Mouse (Mus musculus): Measurements from ENCODE around the gene Olfr516. TPM values are rescaled to one million over a fixed set of nuclear protein-coding genes. Genes with fewer than 3 reads are reported as not detected.
"Not testable (repeated sequence)": the region's sequence is repeated elsewhere in the genome, so short reads cannot be mapped to it uniquely, and the experiment has no call there.

Olfr516 gene
- polyA plus RNA-seq (2014; fragmentation: Nextera tagmentation; extraction: Ambion mirVana): not detected in 2 replicates

DNA sequence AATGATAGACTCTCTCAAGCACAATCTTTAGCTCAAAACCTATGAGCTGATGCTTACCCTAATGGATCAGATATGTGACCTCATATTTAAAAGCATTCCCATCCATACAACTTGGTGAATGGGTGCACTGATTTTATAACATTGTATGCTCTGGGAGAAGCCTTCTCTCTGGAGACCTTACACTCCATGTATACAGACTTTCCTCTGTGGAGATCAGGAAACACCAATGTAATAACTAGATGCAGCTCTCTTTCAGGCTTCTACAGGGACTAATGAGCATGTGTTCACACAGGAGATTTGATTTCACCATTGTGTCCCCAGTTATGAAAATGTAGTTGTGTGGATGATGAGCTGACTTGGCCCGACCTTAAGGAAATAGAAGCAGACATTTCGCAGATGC is at the start of gene Olfr516:
Gene Olfr516 (minus strand): TSS at position 101 of the 400 bp plus-strand sequence.
- Histone ChIP-seq H3K36me3 (ENCODE audit: control insufficient read depth, insufficient read depth, low read length) (no peaks in the 10 kb centered on the region), H3K27me3 (ENCODE audit: control insufficient read depth, insufficient read depth, low read length) (no peaks in the 10 kb centered on the region), H3K9me3 (ENCODE audit: control insufficient read depth, low read length) (no peaks in the 10 kb centered on the region), H3K4me1 (ENCODE audit: control insufficient read depth, insufficient read depth, low read length) (no peaks in the 10 kb centered on the region), H3K9ac (replicated peaks; ENCODE audit: low read length) (no peak within 1 kb of the TSS), H3K4me3 (replicated peaks; ENCODE audit: low read depth, low read length) (no peak within 1 kb of the TSS), H3K4me2 (ENCODE audit: low read length) (no peak within 1 kb of the TSS), H3K27ac (replicated peaks; ENCODE audit: low read depth, low read length) (no peak within 1 kb of the TSS)
- no peak for ATAC-seq (ENCODE audit: low FRiP score, low TSS enrichment)
- no peak for DNase-seq
- 91% methylated on average over 2 of the region's 2 CpGs for WGBS

- Histone ChIP-seq H3K27me3 (ENCODE audit: control insufficient read depth, insufficient read depth, low read length) (no peaks in the 10 kb centered on the region), H3K4me3 (replicated peaks; ENCODE audit: low read depth, low read length) (no peak within 1 kb of the TSS), H3K4me1 (ENCODE audit: control insufficient read depth, insufficient read depth, low read length) (no peaks in the 10 kb centered on the region), H3K4me2 (ENCODE audit: low read length) (no peak within 1 kb of the TSS), H3K9ac (replicated peaks; ENCODE audit: low read length) (no peak within 1 kb of the TSS), H3K27ac (replicated peaks; ENCODE audit: low read depth, low read length) (no peak within 1 kb of the TSS), H3K9me3 (ENCODE audit: control insufficient read depth, low read length) (no peaks in the 10 kb centered on the region), H3K36me3 (ENCODE audit: control insufficient read depth, insufficient read depth, low read length) (no peaks in the 10 kb centered on the region)
- ATAC-seq (ENCODE audit: low FRiP score, low TSS enrichment) (no peak), DNase-seq (no peak)
- WGBS: 88% methylated on average over 5 of the region's 5 CpGs
Observed at GRCm38 (mm10) chr7:108894320-108894719, 44.0 kb upstream of the Olfr516 start, which contains the start of gene Olfr519. Olfr519 (minus strand) TSS chr7:108894420.

- no peak within 1 kb of the TSS for H3K4me3 ChIP-seq (replicated peaks; ENCODE audit: low read depth, low read length)
- no peaks in the 10 kb centered on the region for H3K9me3 ChIP-seq (ENCODE audit: control insufficient read depth, low read length)
Observed at GRCm38 (mm10) chr7:108884906-108885305, 34.6 kb upstream of the Olfr516 start, which contains the start of gene Olfr518. Olfr518 (minus strand) TSS chr7:108885006.

DNA sequence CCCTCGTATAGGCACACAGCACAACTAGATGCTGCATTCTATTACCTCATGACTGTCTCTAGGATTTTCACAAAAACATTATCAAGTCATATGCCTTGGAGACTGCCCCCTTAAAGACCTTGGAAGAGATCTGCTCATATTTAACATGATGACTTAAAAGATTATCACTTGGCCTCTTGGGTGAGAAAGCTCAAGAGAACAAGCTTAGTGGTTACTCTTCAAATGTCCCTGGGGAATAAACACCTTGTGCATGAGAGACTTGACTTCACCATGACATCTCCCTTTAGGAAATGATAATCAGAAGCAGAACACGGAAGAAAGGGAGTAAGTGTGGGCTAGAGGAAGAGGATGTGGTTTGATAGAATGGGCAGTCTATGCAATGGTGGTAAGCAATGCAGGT is 21.9 kb upstream of the Olfr516 start, which contains the start of gene Olfr517:
Gene Olfr517 (minus strand): TSS at position 101 of the 400 bp plus-strand sequence.
- 63% methylated on average over 2 of the region's 2 CpGs for WGBS
- Histone ChIP-seq H3K4me2 (ENCODE audit: low read length) (no peak within 1 kb of the TSS), H3K9ac (replicated peaks; ENCODE audit: low read length) (no peak within 1 kb of the TSS), H3K27me3 (ENCODE audit: control insufficient read depth, insufficient read depth, low read length) (no peaks in the 10 kb centered on the region), H3K4me3 (replicated peaks; ENCODE audit: low read depth, low read length) (no peak within 1 kb of the TSS), H3K4me1 (ENCODE audit: control insufficient read depth, insufficient read depth, low read length) (no peaks in the 10 kb centered on the region), H3K36me3 (ENCODE audit: control insufficient read depth, insufficient read depth, low read length) (no peaks in the 10 kb centered on the region), H3K27ac (replicated peaks; ENCODE audit: low read depth, low read length) (no peak within 1 kb of the TSS), H3K9me3 (ENCODE audit: control insufficient read depth, low read length) (no peaks in the 10 kb centered on the region)
- no peak for DNase-seq
- no peak for ATAC-seq (ENCODE audit: low FRiP score, low TSS enrichment)

More at GRCm38 (mm10) chr7:108884906-108885305, 34.6 kb upstream of the Olfr516 start, which contains the start of gene Olfr518:
- Histone ChIP-seq H3K4me1 (ENCODE audit: control insufficient read depth, insufficient read depth, low read length) (no peaks in the 10 kb centered on the region), H3K9ac (replicated peaks; ENCODE audit: low read length) (no peak within 1 kb of the TSS), H3K27ac (replicated peaks; ENCODE audit: low read depth, low read length) (no peak within 1 kb of the TSS), H3K4me2 (ENCODE audit: low read length) (no peak within 1 kb of the TSS), H3K27me3 (ENCODE audit: control insufficient read depth, insufficient read depth, low read length) (no peaks in the 10 kb centered on the region), H3K36me3 (ENCODE audit: control insufficient read depth, insufficient read depth, low read length) (no peaks in the 10 kb centered on the region)
- WGBS: 82% methylated on average over 4 of the region's 4 CpGs
- no peak for ATAC-seq (ENCODE audit: low FRiP score, low TSS enrichment)
- DNase-seq: no peak

DNA sequence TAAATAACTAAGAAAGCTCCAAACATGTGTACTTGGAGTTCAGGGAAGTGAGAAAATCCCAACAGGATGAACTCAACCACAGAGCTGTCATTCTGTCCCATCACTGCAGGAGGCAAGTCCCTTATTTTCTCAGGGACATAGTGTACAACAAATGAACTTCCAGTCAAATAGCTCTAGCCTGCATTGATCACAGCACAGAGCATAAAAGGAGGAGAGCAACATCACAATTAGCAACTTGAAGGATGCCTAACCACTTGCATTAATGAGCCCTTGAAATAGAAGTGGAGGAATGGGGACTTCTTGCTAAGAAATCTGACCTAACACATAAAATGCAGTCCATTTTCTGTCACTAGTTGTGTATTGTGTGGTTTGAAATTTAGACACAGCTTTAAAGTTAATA is 24.4 kb downstream of the Olfr516 start, which contains the start of gene Olfr514:
Gene Olfr514 (minus strand): TSS at position 101 of the 400 bp plus-strand sequence.
- DNase-seq (no peak), ATAC-seq (ENCODE audit: low FRiP score, low TSS enrichment) (no peak)
- H3K27ac ChIP-seq (replicated peaks; ENCODE audit: low read depth, low read length): no peak within 1 kb of the TSS
- H3K9ac ChIP-seq (replicated peaks; ENCODE audit: low read length): no peak within 1 kb of the TSS
- H3K36me3 ChIP-seq (ENCODE audit: control insufficient read depth, insufficient read depth, low read length): no peaks in the 10 kb centered on the region
- no peak within 1 kb of the TSS for H3K4me2 ChIP-seq (ENCODE audit: low read length)
- H3K27me3 ChIP-seq (ENCODE audit: control insufficient read depth, insufficient read depth, low read length): no peaks in the 10 kb centered on the region
- H3K4me3 ChIP-seq (replicated peaks; ENCODE audit: low read depth, low read length): no peak within 1 kb of the TSS
- no peaks in the 10 kb centered on the region for H3K4me1 ChIP-seq (ENCODE audit: control insufficient read depth, insufficient read depth, low read length)
- H3K9me3 ChIP-seq (ENCODE audit: control insufficient read depth, low read length): no peaks in the 10 kb centered on the region

DNA sequence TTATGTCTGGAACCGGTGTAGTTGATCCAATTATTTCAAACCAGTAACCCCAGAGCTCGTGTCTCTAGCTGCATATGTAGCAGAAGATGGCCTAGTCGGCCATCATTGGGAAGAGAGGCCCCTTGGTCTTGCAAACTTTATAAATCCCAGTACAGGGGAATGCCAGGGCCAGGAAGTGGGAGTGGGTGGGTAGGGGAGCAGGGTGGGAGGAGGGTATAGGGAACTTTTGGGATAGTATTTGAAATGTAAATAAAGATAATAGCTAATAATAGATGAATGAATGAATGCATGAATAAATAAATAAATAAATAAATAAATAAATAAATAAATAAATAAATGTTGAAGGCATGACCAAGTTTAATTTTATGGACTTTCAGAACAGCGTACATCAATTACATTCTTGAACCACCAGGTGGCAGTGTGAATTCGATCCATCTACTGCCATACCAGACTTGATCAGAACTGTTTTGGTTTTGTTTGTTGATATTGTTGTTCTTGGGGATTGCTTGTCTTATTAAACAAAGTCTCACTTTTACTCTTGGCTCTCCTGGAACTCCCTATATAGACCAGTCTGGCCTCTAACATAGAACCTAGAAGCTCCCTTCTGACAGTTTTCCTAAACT is 35.6 kb downstream of the Olfr516 start:
- DNase-seq: peak; percentile 86

GRCm38 (mm10) chr7:108797205-108797933 is 53.0 kb downstream of the Olfr516 start:
- no peaks in the 10 kb centered on the region for H3K4me1 ChIP-seq (ENCODE audit: control insufficient read depth, insufficient read depth, low read length)
- no peaks in the 10 kb centered on the region for H3K9me3 ChIP-seq (ENCODE audit: control insufficient read depth, low read length)
- H3K9ac ChIP-seq (replicated peaks; ENCODE audit: low read length): no peak overlapping the region
- ATAC-seq (ENCODE audit: low FRiP score, low TSS enrichment) (no peak), DNase-seq (no peak)
- 77% methylated on average over 1 of the region's 1 CpGs for WGBS
- H3K36me3 ChIP-seq (ENCODE audit: control insufficient read depth, insufficient read depth, low read length): no peaks in the 10 kb centered on the region
- H3K4me2 ChIP-seq (ENCODE audit: low read length): no peak overlapping the region
- H3K27me3 ChIP-seq (ENCODE audit: control insufficient read depth, insufficient read depth, low read length): no peaks in the 10 kb centered on the region
- H3K27ac ChIP-seq (replicated peaks; ENCODE audit: low read depth, low read length): no peak overlapping the region
- H3K4me3 ChIP-seq (replicated peaks; ENCODE audit: low read depth, low read length): no peak overlapping the region

More for the DNA sequence above, 35.6 kb downstream of the Olfr516 start:
- 59% methylated on average over 5 of the region's 5 CpGs for WGBS
- ATAC-seq (ENCODE audit: low FRiP score, low TSS enrichment): peak; percentile 68
- H3K9me3 ChIP-seq (ENCODE audit: control insufficient read depth, low read length); H3K9ac ChIP-seq (replicated peaks; ENCODE audit: low read length); H3K36me3 ChIP-seq (ENCODE audit: control insufficient read depth, insufficient read depth, low read length); H3K4me2 ChIP-seq (ENCODE audit: low read length); H3K27ac ChIP-seq (replicated peaks; ENCODE audit: low read depth, low read length); H3K27me3 ChIP-seq (ENCODE audit: control insufficient read depth, insufficient read depth, low read length); H3K4me3 ChIP-seq (replicated peaks; ENCODE audit: low read depth, low read length); H3K4me1 ChIP-seq (ENCODE audit: control insufficient read depth, insufficient read depth, low read length): not testable (repeated sequence)
